Comparison of ENCODE assay signal across 12 mouse cellular contexts in genomic region chrX:23466031-23466430, GRCm38 (mm10).
DNase-seq lines count a peak whose midpoint lies in the region; ATAC-seq and TF ChIP-seq lines count a peak whose summit lies in the region.
"Had no signal": no experiment of that assay in that cellular context is flagged by ENCODE, and none has a peak within 500 bp of the region (broad histone marks: within the 10 kb centered on the region; RNA-seq: fewer than 3 reads in every experiment).

No protein-coding gene starts in this region.

- H3K9me3 ChIP-seq in midbrain, embryonic 11.5 days (ENCODE audit: control insufficient read depth, low read length) = no peaks in the 10 kb centered on the region
- H3K9me3 ChIP-seq in midbrain, embryonic 15.5 days = no peaks in the 10 kb centered on the region
- H3K9me3 ChIP-seq: liver, embryonic 12.5 days had no signal

- no peak for TF ChIP-seq CTCF in layer of hippocampus, adult 2 months (conservative IDR thresholded peaks at IDR 0.05)

- no peak overlapping the region for H3K27ac ChIP-seq in midbrain, embryonic 11.5 days (ENCODE audit: low read depth, low read length)
- H3K27ac ChIP-seq in midbrain, embryonic 15.5 days = no peak overlapping the region
- H3K27ac ChIP-seq in layer of hippocampus, adult 2 months = no peak overlapping the region
- H3K27ac ChIP-seq: liver, embryonic 12.5 days had no signal

- peak; percentile 3 to 4 for DNase-seq in heart, postnatal 10 days
- DNase-seq in heart, postnatal 36 days = no peak
- peak; percentile 84 for DNase-seq in midbrain, embryonic 11.5 days (ENCODE audit: low spot score, missing footprints)
- DNase-seq in kidney, postnatal 10 days = peak; percentile 30
- peak; percentile 51 for DNase-seq in retina, embryonic 14.5 days (ENCODE audit: low spot score)
- no peak for DNase-seq in layer of hippocampus, adult 2 months (ENCODE audit: low spot score in 2 of 2)
- no peak for DNase-seq in layer of hippocampus, adult 9-10 months (ENCODE audit: low spot score)
- DNase-seq: cerebellum, adult 18-20 months; gastrocnemius, postnatal 10 days had no signal

- H3K4me2 ChIP-seq in midbrain, embryonic 11.5 days = no peak overlapping the region
- H3K4me2 ChIP-seq in midbrain, embryonic 15.5 days = no peak overlapping the region
- H3K4me2 ChIP-seq: liver, embryonic 12.5 days had no signal

- no peak overlapping the region for H3K9ac ChIP-seq in midbrain, embryonic 11.5 days (ENCODE audit: low read length)
- H3K9ac ChIP-seq in midbrain, embryonic 15.5 days = no peak overlapping the region
- H3K9ac ChIP-seq: liver, embryonic 12.5 days had no signal

- ATAC-seq in midbrain, embryonic 11.5 days (ENCODE audit: low FRiP score) = no peak
- ATAC-seq in midbrain, embryonic 15.5 days (replicated peaks) = no peak
- ATAC-seq: liver, embryonic 12.5 days had no signal

- no peaks in the 10 kb centered on the region for H3K4me1 ChIP-seq in midbrain, embryonic 11.5 days (ENCODE audit: control insufficient read depth, insufficient read depth, low read length)
- no peaks in the 10 kb centered on the region for H3K4me1 ChIP-seq in midbrain, embryonic 15.5 days
- H3K4me1 ChIP-seq: liver, embryonic 12.5 days had no signal

- H3K4me3 ChIP-seq in midbrain, embryonic 11.5 days (ENCODE audit: low read depth, low read length) = no peak overlapping the region
- H3K4me3 ChIP-seq in midbrain, embryonic 15.5 days = no peak overlapping the region
- no peak overlapping the region for H3K4me3 ChIP-seq in layer of hippocampus, adult 2 months
- H3K4me3 ChIP-seq: erythroblast, embryonic 14.5 days; liver, embryonic 12.5 days had no signal

- intact Hi-C loops in heart, postnatal 10 days (cut with DNase I) = no loop called here
- intact Hi-C loops in heart, postnatal 36 days (cut with DNase I) = no loop called here

- no peaks in the 10 kb centered on the region for H3K27me3 ChIP-seq in midbrain, embryonic 11.5 days (ENCODE audit: control insufficient read depth, insufficient read depth, low read length)
- H3K27me3 ChIP-seq in midbrain, embryonic 15.5 days (replicated peaks) = no peaks in the 10 kb centered on the region
- H3K27me3 ChIP-seq: liver, embryonic 12.5 days had no signal

- H3K36me3 ChIP-seq in midbrain, embryonic 11.5 days (ENCODE audit: control insufficient read depth, insufficient read depth, low read length) = no peaks in the 10 kb centered on the region
- H3K36me3 ChIP-seq in midbrain, embryonic 15.5 days (replicated peaks) = no peaks in the 10 kb centered on the region
- H3K36me3 ChIP-seq: liver, embryonic 12.5 days had no signal

Comparison
In these comparisons a context has a peak if more than half of its experiments do, and no peak if none do; other contexts are left out.
1. DNase-seq: peak in heart, postnatal 10 days (2 of 2), midbrain, embryonic 11.5 days (single experiment), kidney, postnatal 10 days (single experiment) and retina, embryonic 14.5 days (single experiment); none in heart, postnatal 36 days (0 of 2), layer of hippocampus, adult 2 months (0 of 2) and layer of hippocampus, adult 9-10 months (single experiment).